Mouse (Mus musculus) adrenal gland, adult (tissue): ENCODE measurements around the gene Hsfy2.

Experiments used
- DNase-seq, 2 experiments: peaks; one replicate each; pipeline ENCODE4 v3.0.0; 2022 to 2023; ENCODE audit warnings: low spot score in 1 of 2; ENCODE audit not compliant: inconsistent age in 2 of 2

Gene Hsfy2

GRCm38 (mm10) chr1:56637335-56637734 is at the start of gene Hsfy2:
Gene Hsfy2 (minus strand): TSS chr1:56637435.
- no peak for DNase-seq

- DNase-seq, result no peak
Measured at GRCm38 (mm10) chr1:56685053-56685557, 47.9 kb upstream of the Hsfy2 start.

DNA sequence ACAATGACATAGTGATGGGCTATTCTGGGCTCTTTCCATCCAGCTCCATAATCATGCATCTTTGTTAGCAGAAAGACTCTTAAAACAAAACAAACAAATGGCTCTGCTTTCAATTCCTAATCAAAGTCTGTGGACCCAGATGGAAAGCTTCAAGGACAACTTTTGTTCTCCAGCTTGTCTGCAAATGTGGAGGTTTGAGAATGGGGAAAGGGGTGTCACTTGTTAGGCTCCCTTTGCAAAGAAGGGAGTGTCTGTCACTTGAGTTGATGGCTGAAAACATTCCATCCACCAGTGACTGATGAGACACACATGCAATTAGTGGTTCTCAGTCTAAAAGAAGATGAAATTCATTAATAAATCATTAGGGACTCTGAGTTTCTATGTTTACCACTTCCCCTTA is 47.3 kb upstream of the Hsfy2 start:
- no peak for DNase-seq

GRCm38 (mm10) chr1:56681258-56681657 is 44.0 kb upstream of the Hsfy2 start:
- no peak for DNase-seq

GRCm38 (mm10) chr1:56675253-56675652 is 38.0 kb upstream of the Hsfy2 start:
- DNase-seq, result no peak

DNA sequence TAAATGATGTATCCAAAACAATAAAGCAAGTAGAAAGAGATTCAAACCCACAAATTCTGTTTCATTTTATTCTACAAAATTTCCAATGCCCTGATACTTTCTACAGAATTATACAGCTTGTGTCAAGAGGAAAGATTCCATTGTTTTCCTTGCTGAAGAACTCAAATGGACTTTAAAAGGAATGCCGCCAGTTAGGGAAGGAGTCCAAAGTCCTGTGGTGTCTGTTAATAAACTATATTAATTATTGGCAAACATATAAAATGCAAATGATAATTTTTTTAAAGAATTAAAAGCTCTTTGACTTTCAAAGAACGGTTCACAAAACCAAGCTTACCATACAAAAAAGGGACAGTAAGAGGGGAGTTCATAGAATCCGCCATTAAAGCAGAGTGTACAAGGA is 37.4 kb upstream of the Hsfy2 start:
- DNase-seq, result no peak

DNA sequence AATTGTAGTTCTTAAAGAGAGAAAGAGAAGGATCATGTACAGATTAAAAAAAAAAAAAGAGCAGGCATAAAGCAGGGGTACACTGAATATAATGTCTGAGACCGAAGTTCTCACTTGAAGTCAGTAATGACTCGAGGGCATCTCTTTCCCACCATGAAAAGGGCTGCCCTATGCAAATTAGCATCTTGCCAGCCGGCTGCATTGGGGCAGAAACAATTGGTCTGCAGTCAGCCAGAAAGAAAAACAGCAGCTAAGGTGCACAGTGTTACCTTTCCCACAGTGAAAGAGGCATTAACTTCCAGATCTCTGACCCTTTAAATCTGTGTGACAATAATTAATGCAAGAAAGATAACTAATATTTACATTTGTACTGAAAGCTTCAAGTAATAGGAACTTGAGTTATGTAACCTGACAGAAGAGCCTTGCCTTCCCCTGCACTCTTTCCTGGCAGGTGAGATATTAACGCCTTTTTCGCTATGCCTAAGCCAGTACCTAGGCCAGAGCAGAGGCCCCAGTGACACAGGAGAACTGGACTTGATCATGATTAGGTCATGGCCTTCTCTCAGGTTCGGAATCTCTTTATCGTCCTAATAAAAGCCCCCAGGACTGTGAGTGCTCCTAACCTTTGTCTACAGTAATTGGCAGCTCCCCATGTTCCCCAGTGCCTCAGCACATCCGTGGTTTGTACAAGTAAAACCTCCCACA is 34.2 kb upstream of the Hsfy2 start:
- no peak for DNase-seq

DNA sequence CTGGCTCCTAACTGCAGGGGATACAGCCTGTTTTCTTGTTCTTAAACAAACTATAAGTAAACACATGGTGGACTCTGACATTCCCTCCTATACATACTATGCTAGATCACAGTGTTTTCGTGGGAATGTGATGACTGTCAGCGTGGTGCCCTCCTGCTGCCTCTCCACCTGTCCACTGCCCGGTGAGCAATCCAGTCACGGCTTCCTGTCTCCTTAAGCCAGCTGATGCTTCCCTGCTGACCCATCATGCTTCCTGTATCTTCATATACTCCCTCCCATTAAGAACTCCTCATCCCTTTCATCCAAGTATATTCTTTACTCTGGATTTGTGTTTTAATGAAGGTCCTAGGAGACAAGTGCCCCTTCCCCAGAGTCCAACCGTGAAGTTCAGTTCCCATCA is 33.3 kb upstream of the Hsfy2 start:
- DNase-seq, result no peak

DNA sequence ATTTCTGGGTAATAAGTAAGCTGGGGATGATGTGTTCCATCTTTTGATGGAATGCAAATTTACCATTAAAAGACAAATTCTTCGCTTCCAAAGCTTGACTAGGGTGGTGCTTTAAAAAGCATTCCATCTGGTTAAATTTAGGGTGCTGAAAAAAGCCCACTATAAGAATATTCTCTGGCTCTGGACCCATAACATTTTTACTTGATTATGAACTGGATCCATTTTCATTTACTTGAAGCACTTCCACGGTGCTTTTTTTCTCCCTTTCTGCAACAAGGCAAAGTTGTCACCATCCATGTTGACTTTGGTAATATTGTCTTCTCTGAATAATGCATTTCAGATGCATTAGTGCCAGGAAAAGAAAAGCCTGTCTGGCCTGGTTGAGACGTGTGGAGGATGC is 27.4 kb upstream of the Hsfy2 start:
- no peak for DNase-seq

DNA sequence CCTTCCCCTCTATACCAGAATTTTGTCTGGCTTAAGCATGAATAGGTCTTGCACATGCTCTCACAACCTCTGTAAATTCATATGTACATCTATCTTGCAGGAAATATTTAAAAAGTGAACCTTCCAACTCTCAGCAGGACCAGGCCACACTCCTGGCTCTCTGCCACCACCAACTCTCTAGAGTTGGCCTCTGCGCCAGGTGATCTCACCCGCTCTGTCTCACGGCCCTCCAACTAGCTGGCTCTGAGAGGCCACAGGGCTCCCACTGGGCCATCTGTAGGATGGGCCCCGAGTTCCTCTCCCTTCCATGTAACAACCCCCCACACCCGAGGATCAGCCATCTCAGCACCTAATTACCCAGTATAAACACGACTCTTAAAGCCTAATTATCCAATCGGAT is 10.4 kb downstream of the Hsfy2 start:
- no peak for DNase-seq

- no peak for DNase-seq
Measured at GRCm38 (mm10) chr1:56624304-56624703, 12.9 kb downstream of the Hsfy2 start.

- DNase-seq, result no peak
Measured at GRCm38 (mm10) chr1:56612384-56612783, 24.9 kb downstream of the Hsfy2 start.
